In genomic region chr14:11883995-11884394, GRCm38 (mm10) we compare ENCODE assay signal across 13 mouse cellular contexts.
A peak's percentile ranks its signal among the peaks of the same experiment; 100 is the strongest.
DNase-seq lines count a peak whose midpoint lies in the region; ATAC-seq lines count a peak whose summit lies in the region.
"Had no signal": no experiment of that assay in that cellular context is flagged by ENCODE, and none has a peak within 500 bp of the region (broad histone marks: within the 10 kb centered on the region; RNA-seq: fewer than 3 reads in every experiment).

No protein-coding gene starts in this region.

- no peak overlapping the region for H3K4me2 ChIP-seq in midbrain, embryonic 16.5 days (ENCODE audit: low read length)
- no peak overlapping the region for H3K4me2 ChIP-seq in midbrain, embryonic 14.5 days (ENCODE audit: low read length)
- peak overlapping the region; percentile 55 for H3K4me2 ChIP-seq in heart, embryonic 13.5 days

- no peak overlapping the region for H3K4me3 ChIP-seq in midbrain, embryonic 16.5 days (ENCODE audit: low read depth, low read length)
- H3K4me3 ChIP-seq in midbrain, embryonic 14.5 days (replicated peaks; ENCODE audit: low read depth, low read length): no peak overlapping the region
- H3K4me3 ChIP-seq in heart, embryonic 13.5 days: no peak overlapping the region
- H3K4me3 ChIP-seq: erythroblast, embryonic 14.5 days had no signal

- H3K9ac ChIP-seq in midbrain, embryonic 16.5 days (ENCODE audit: low read depth, low read length): no peak overlapping the region
- no peak overlapping the region for H3K9ac ChIP-seq in midbrain, embryonic 14.5 days (replicated peaks; ENCODE audit: low read length)
- peak overlapping the region; percentile 64 for H3K9ac ChIP-seq in heart, embryonic 13.5 days

- peaks cover 12% of the 10 kb centered on the region for H3K4me1 ChIP-seq in midbrain, embryonic 16.5 days (ENCODE audit: control insufficient read depth, insufficient read depth, low read length)
- peaks cover 6% of the 10 kb centered on the region; the same call in 1 of the 2 replicates for H3K4me1 ChIP-seq in midbrain, embryonic 14.5 days (ENCODE audit: control insufficient read depth, insufficient read depth, low read length)
- H3K4me1 ChIP-seq in heart, embryonic 13.5 days: peaks cover 63% of the 10 kb centered on the region

- WGBS in midbrain, embryonic 16.5 days: 61% methylated on average over 5 of the region's 5 CpGs
- 56% methylated on average over 5 of the region's 5 CpGs for WGBS in midbrain, embryonic 14.5 days
- 29% methylated on average over 5 of the region's 5 CpGs for WGBS in heart, embryonic 13.5 days

- H3K27ac ChIP-seq in midbrain, embryonic 16.5 days (ENCODE audit: low read length): 0 out of 2 replicates have a peak overlapping the region, but pooled peaks have one; percentile 12
- no peak overlapping the region for H3K27ac ChIP-seq in midbrain, embryonic 14.5 days (replicated peaks; ENCODE audit: low read depth, low read length)
- H3K27ac ChIP-seq in heart, embryonic 13.5 days (replicated peaks): peak overlapping the region; percentile 91
- H3K27ac ChIP-seq: macrophage had no signal

- no peaks in the 10 kb centered on the region for H3K36me3 ChIP-seq in midbrain, embryonic 16.5 days (ENCODE audit: control insufficient read depth, insufficient read depth, low read length)
- no peaks in the 10 kb centered on the region for H3K36me3 ChIP-seq in midbrain, embryonic 14.5 days (ENCODE audit: control insufficient read depth, insufficient read depth, low read length)
- no peaks in the 10 kb centered on the region for H3K36me3 ChIP-seq in heart, embryonic 13.5 days

- H3K9me3 ChIP-seq in midbrain, embryonic 16.5 days (replicated peaks; ENCODE audit: control insufficient read depth, low read length, poor library complexity, severe bottlenecking): no peaks in the 10 kb centered on the region
- H3K9me3 ChIP-seq in midbrain, embryonic 14.5 days (ENCODE audit: control insufficient read depth, low read length): no peaks in the 10 kb centered on the region
- no peaks in the 10 kb centered on the region for H3K9me3 ChIP-seq in heart, embryonic 13.5 days

- intact Hi-C loops in left cerebral cortex, postnatal 10 days (cut with DNase I): no loop called here

- no peak for ATAC-seq in midbrain, embryonic 16.5 days
- no peak for ATAC-seq in midbrain, embryonic 14.5 days (ENCODE audit: low FRiP score, low TSS enrichment)
- ATAC-seq in heart, embryonic 13.5 days (ENCODE audit: extremely low read depth, insufficient number of reproducible peaks, low FRiP score, low TSS enrichment): no peak
- ATAC-seq: CD4-positive, CD25-positive, alpha-beta regulatory T cell, adult 4 months; intestine, embryonic 16.5 days had no signal

- H3K27me3 ChIP-seq in midbrain, embryonic 16.5 days (ENCODE audit: control insufficient read depth, insufficient read depth, low read depth, low read length): no peaks in the 10 kb centered on the region
- H3K27me3 ChIP-seq in midbrain, embryonic 14.5 days (ENCODE audit: control insufficient read depth, insufficient read depth, low read length): no peaks in the 10 kb centered on the region
- no peaks in the 10 kb centered on the region for H3K27me3 ChIP-seq in heart, embryonic 13.5 days (replicated peaks)
- H3K27me3 ChIP-seq: Patski had no signal

- DNase-seq in heart, adult 8-10 months (ENCODE audit: low spot score): peak; percentile 38
- DNase-seq in heart, postnatal 4 days: no peak
- DNase-seq in midbrain, embryonic 14.5 days: no peak
- no peak for DNase-seq in left cerebral cortex, postnatal 10 days (ENCODE audit: extremely low spot score in 1 of 2, low spot score in 2 of 2)
- no peak for DNase-seq in layer of hippocampus, adult 9-10 months (ENCODE audit: low spot score)
- DNase-seq: thymus, postnatal 36 days had no signal
